Mouse (Mus musculus): ENCODE results near the gene Mospd3.

Gene Mospd3

DNA sequence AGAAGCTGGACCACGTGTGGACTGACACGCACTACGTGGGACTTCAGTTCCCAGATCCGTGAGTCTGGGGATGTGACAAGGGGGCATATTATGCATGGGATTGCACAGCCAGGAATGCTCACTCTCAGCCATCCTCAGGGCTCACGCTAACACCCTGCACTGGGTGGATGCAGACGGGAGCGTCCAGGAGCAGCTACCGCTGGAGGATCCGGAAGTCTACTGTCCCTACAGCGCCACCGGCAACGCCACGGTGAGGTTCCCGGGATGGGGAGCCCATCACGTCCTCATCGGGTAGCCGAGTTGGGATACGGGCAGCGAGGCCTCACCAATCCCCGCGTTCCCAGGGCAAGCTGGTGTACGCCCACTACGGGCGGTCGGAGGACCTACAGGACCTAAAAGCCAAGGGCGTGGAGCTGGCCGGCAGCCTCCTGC, 26.4 kb downstream of the Mospd3 start:
- DNase-seq (ENCODE audit: low spot score) = no peak

DNA sequence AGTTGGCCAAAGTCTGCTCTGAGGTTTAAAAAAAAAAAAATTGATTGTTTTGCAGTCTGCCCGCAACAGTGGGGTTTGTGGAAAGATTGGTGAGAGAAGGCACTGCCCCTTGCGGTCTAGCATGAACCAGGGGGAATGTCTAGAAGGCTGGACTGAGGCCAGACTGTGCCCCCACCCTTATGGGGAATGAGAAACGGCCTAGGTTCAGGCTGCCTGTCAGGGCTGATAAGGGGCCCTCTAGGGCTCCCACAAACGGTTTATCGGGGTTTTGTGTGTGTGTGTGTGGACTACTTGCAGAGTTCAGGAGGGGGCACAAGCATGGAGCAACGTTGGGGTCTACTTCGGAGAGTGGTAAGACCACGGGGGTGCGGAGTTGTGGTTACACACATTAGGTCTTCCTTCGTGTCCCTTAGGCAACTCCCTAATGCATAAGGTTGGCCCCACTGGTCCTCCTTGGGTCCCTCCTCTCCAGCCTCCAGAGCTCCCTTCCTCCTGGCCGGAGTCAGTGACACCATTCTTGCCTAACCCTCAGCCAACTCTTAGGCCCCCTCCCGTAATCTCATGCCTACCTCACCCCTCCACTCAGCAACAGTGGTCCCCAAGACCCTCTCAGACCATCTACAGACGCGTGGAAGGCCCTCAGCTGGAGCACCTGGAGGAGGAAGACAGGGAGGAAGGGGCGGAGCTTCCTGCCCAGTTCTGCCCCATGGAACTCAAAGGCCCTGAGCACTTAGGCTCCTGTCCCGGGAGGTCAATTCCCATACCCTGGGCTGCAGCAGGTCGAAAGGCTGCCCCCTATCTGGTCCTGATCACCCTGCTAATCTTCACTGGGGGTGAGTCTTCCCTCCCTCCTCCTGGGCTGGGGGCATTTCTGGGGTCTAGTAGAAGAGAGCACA, 29.9 kb downstream of the Mospd3 start:
- DNase-seq (ENCODE audit: low spot score) = no peak

DNA sequence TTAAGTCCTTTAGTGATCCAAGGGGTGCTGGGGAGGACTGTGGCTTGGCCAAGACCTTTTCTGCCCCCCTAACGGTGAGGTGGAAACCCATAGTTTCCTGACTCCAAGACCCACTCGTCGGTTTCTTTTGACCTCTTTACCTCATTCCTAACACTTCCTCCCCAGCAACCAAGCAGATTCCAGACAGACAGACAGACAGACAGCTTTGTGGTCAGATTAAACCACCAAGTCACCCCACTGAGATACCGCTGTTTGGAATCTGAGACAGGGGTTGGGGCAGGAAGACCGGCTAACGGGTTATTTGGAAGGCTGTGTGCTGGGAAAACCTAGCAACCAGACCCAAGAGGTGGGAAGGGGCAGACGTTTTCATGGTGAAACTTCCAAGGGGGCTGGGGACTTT, 30.7 kb downstream of the Mospd3 start:
- no peak for DNase-seq (ENCODE audit: low spot score)

- no peak for DNase-seq (ENCODE audit: low spot score)
Measured at GRCm38 (mm10) chr5:137569665-137570064, 31.2 kb downstream of the Mospd3 start, which contains the start of gene Tfr2. Gene Tfr2, plus strand, starts transcription at chr5:137569840.

DNA sequence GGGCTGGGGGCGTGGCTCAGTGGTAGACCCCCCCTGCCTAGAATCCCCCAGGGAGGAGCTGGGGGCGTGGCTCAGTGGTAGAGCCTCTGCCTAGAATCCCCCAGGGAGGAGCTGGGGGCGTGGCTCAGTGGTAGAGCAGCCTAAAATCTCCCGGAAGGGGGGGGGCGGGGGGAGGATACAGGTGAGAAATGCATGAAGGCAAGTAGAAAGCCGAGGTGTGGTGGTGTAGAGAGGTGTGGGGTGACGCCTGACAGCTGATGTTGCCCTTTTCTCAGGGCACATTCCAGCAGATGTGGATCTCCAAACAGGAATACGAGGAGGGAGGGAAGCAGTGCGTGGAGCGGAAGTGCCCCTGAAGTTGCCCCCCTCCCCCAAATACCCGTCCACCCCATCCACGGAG, 31.8 kb downstream of the Mospd3 start:
- DNase-seq (ENCODE audit: low spot score) = no peak

GRCm38 (mm10) chr5:137568223-137568798, 32.5 kb downstream of the Mospd3 start:
- DNase-seq (ENCODE audit: low spot score) = no peak

DNA sequence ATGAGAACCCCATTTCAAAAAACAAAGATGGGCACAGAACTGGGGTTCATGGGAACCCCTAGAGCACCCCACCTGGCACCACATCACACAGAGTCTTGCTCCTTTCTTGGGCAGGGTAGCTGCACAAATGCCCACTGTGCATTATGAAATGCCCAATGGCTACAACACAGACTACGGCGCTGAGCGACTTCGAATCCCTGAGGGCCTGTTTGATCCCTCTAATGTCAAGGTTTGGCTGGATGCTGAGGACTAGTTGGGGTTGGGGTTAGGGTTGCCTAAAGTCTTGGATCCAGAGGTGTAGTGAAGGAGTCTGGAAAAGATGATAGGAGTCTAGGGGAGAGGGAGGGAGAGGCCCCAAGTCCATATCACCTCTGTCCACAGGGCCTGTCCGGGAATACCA, 34.4 kb downstream of the Mospd3 start:
- no peak for DNase-seq (ENCODE audit: low spot score)

DNA sequence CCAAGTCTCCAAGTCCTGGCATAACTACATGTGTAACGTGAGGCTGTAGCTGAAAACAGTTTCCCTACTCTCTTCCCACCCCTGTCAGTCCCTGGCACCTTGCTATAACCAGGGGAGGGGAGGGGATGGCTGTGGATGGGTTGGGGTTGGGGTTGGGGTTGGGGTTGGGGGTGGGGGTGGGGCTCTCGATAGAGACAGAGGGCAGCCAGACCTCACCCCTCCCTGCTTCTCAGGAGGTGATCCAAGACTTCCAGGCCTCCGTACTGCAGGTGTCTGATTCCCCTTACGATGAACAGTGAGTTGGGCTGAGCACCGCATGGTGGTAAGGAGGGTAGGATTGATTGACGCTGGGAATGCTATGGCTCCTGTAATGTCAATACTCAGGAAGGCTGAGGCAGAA, 35.1 kb downstream of the Mospd3 start:
- DNase-seq (ENCODE audit: low spot score) = no peak

DNA sequence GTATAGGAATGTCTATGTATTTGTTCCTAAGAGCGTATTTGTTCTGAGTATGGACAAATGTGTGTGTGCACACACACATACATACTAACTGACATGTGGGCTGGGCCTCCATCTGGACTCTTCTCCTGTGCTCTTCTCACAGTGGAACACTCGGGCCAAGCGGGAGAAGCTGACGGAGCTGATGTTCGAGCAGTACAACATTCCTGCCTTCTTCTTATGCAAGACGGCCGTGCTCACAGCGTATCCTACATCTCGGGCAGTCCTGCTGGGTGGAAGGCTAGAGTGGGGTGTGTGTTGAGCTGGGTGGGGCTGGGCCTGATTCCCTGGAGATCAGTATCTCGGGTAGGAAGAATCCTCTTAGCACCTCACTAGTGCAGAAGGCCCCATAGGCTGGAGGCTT, 37.9 kb downstream of the Mospd3 start:
- no peak for DNase-seq (ENCODE audit: low spot score)

DNA sequence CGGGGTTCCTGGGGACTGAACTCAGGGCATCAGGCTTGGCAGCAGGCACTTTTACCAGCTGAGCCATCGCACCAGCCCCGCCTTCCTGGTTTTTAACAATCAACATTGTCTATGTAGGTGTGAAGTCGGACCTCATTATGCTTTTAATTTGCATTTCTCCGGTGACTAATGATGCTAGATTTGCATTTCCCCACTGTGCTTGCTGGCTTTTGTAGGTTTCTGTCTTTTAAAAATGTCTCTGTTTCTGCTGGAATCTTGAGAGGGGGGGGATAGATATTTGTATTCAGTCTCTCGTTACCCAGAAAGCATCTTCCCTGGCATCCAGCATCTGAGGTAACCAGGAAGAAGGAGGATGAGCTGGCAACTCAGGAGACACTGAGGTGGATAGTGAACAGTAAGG, 39.3 kb downstream of the Mospd3 start:
- no peak for DNase-seq (ENCODE audit: low spot score)

- DNase-seq (ENCODE audit: low spot score) = no peak
Measured at GRCm38 (mm10) chr5:137553898-137554297, 47.0 kb downstream of the Mospd3 start.

DNA sequence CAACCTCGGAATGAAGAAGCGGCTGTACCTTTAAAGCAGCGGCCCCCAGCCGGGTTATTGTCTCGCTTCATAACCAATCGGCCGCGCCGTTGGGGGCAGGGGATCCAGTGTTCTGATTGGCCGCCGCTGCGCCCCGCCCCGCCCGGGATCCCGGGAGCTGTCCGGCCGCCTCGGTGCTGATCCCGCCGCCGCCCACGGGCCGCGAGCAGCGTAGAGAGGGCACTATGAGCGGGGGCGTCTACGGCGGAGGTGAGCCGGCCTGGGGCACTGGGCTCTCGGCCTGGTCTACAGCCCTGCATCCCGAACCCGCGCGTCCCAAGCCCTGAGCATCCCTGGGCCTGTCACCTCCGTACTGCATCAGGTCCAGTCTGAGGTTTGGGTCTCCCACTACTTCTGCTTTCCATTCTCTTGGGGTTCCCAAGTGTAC, 47.4 kb downstream of the Mospd3 start, which contains the start of gene Actl6b:
Gene Actl6b, plus strand, starts transcription at position 107 of the 427 bp plus-strand sequence.
- DNase-seq (ENCODE audit: low spot score) = no peak

- DNase-seq (ENCODE audit: low spot score) = no peak
Measured at GRCm38 (mm10) chr5:137553000-137553399, 47.9 kb downstream of the Mospd3 start.

DNA sequence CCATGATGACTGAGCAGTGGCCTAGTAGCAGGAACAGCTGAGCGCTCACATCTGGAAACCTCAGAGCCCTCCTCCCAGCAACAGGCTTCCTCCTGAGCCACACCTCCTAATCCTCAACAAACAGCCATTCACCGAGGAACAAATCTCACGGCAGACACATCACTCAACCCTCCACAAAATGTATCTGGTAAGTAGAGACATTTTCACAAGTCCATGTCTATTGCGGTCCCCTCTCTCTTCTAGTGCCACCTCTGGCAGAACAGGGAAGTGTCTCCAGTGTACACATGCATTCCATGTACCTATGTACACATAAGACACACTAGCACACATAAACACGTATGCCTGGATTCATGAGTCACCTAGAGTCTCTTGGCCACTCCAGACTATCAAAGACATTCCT, 49.7 kb downstream of the Mospd3 start:
- DNase-seq (ENCODE audit: low spot score) = no peak

- DNase-seq (ENCODE audit: low spot score) = no peak
Measured at GRCm38 (mm10) chr5:137549840-137550239, 51.0 kb downstream of the Mospd3 start.
